Mouse (Mus musculus) embryonic facial prominence, embryonic 13.5 days (tissue): ENCODE results near the gene Setd1a. TPM values are rescaled to one million over a fixed set of nuclear protein-coding genes. Genes with fewer than 3 reads are reported as not detected.
A peak's percentile ranks its signal among the peaks of the same experiment; 100 is the strongest.
"Not testable (repeated sequence)": the region's sequence is repeated elsewhere in the genome, so short reads cannot be mapped to it uniquely, and the experiment has no call there.

ENCODE experiments used
- ATAC-seq: fragments of 200-750 bp; cut with Nextera tagmentation; 2 replicates; pipeline ENCODE4 v1.8.0; 2017; ENCODE audit warnings: low read depth; ENCODE audit not compliant: insufficient number of reproducible peaks, insufficient read depth, low FRiP score, low TSS enrichment
- H3K27ac ChIP-seq: fragments of 300-500 bp; sonication (generic); 2 replicates; pipeline ENCODE4 v1.5.1; 2015; ENCODE audit warnings: moderate library complexity, mild to moderate bottlenecking, inconsistent platforms
- H3K27me3 ChIP-seq: fragments of 300-500 bp; sonication (generic); 2 replicates; pipeline ENCODE4 v1.6.1; 2015; ENCODE audit warnings: mild to moderate bottlenecking, inconsistent platforms
- H3K36me3 ChIP-seq: fragments of 300-500 bp; sonication (generic); 2 replicates; pipeline ENCODE4 v1.6.1; 2015; ENCODE audit warnings: mild to moderate bottlenecking, inconsistent platforms
- H3K4me1 ChIP-seq: fragments of 300-500 bp; sonication (generic); 2 replicates; pipeline ENCODE4 v1.6.1; 2015; ENCODE audit warnings: inconsistent platforms
- H3K4me2 ChIP-seq: fragments of 300-500 bp; sonication (generic); 2 replicates; pipeline ENCODE4 v1.6.1; 2015; ENCODE audit warnings: moderate library complexity, mild to moderate bottlenecking, inconsistent platforms
- H3K4me3 ChIP-seq: fragments of 300-500 bp; sonication (generic); 2 replicates; pipeline ENCODE4 v1.5.1; 2015; ENCODE audit warnings: mild to moderate bottlenecking, inconsistent platforms
- H3K9ac ChIP-seq: fragments of 300-500 bp; sonication (generic); 2 replicates; pipeline ENCODE4 v1.6.1; 2015; ENCODE audit warnings: mild to moderate bottlenecking, inconsistent platforms
- H3K9me3 ChIP-seq: fragments of 300-500 bp; sonication (generic); 2 replicates; pipeline ENCODE4 v1.6.1; 2016; ENCODE audit warnings: inconsistent platforms
- WGBS: fragments of 180-500 bp; shearing (Covaris S2); methylation state at CpG from one replicate; pipeline ENCODE4 v1.1.7; 2015; ENCODE audit warnings: mixed read lengths; 5-methylcytosine and 5-hydroxymethylcytosine counted together
- polyA plus RNA-seq: library from polyadenylated mRNA; unstranded; fragments of >200 nt; fragmentation: Nextera tagmentation; extraction: Ambion mirVana; gene quantifications from 2 replicates; pipeline ENCODE4 v1.2.1, GENCODE M21; 2015

Gene Setd1a
- polyA plus RNA-seq, 1 experiment from 2014 or later, result 33.2 TPM

DNA sequence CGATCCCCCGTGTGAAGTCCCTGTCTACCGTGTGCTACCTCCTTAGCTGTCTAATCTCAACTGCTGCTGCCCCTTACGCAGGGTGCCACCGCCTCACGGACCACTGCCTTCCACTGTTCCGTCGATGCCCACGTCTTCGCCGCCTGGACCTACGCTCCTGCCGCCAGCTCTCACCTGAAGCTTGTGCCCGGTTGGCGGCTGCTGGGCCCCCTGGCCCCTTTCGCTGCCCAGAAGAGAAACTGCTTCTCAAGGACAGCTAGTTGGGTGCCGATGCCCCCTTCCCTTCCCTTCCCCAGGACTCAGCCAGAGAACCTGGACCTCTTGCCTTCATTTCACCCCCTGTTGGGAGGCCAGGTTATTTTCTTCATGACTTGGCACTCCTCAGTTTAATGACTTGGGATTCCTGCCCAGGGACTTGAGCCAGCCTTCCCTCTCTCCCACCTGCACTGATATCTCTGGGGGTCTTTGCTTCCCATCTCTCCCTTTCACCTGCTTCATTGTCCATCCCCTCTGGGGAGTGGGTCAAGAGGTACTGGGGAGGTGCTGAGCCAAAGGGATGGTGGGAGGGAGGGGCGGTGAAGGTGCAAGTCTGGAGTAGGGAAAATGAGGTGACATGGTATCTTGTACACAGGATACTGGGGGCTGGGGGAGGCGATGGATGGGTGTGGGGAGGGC lies 8.7 kb upstream of the Setd1a start:
- Histone ChIP-seq H3K9me3 (no peaks in the 10 kb centered on the region), H3K9ac (no peak overlapping the region), H3K4me2 (no peak overlapping the region), H3K27me3 (no peaks in the 10 kb centered on the region), H3K4me1 (peaks cover 27% of the 10 kb centered on the region), H3K4me3 (no peak overlapping the region), H3K36me3 (peaks cover 55% of the 10 kb centered on the region), H3K27ac (0 out of 2 replicates have a peak overlapping the region, but pooled peaks have one; percentile 94)
- WGBS, result 92% methylated on average over 19 of the region's 19 CpGs
- no peak for ATAC-seq

- Histone ChIP-seq H3K36me3 (peaks cover 51% of the 10 kb centered on the region), H3K9ac (no peak overlapping the region), H3K27me3 (no peaks in the 10 kb centered on the region), H3K4me1 (peaks cover 27% of the 10 kb centered on the region), H3K4me2 (peak overlapping the region; percentile 93), H3K4me3 (peak overlapping the region; percentile 63), H3K27ac (peak overlapping the region; percentile 94), H3K9me3 (no peaks in the 10 kb centered on the region)
- no peak; the same call in 1 of the 2 replicates for ATAC-seq
- 48% methylated on average over 13 of the region's 13 CpGs for WGBS
Observed at GRCm38 (mm10) chr7:127768346-127768996, 8.0 kb upstream of the Setd1a start.

GRCm38 (mm10) chr7:127768997-127769593 lies 7.4 kb upstream of the Setd1a start:
- Histone ChIP-seq H3K9ac (peak overlapping the region; percentile 92), H3K36me3 (peaks cover 45% of the 10 kb centered on the region), H3K27ac (peak overlapping the region; percentile 94), H3K27me3 (no peaks in the 10 kb centered on the region), H3K4me2 (peak overlapping the region; percentile 93), H3K4me1 (peaks cover 30% of the 10 kb centered on the region), H3K4me3 (peak overlapping the region; percentile 63), H3K9me3 (no peaks in the 10 kb centered on the region)
- under 1% methylated on average over 16 of the region's 16 CpGs for WGBS
- ATAC-seq, result peak; percentile 87

GRCm38 (mm10) chr7:127769651-127770038 lies 6.8 kb upstream of the Setd1a start, which contains the start of gene Orai3:
TSS of gene Orai3 (plus strand) at chr7:127769815.
- Histone ChIP-seq H3K27me3 (no peaks in the 10 kb centered on the region), H3K27ac (peak within 1 kb of the TSS; percentile 94), H3K4me1 (peaks cover 31% of the 10 kb centered on the region), H3K4me2 (peak within 1 kb of the TSS; percentile 93), H3K36me3 (peaks cover 39% of the 10 kb centered on the region), H3K9me3 (no peaks in the 10 kb centered on the region), H3K4me3 (peak within 1 kb of the TSS; percentile 63), H3K9ac (peak within 1 kb of the TSS; percentile 92)
- ATAC-seq, result peak; percentile 67
- 1% methylated on average over 24 of the region's 24 CpGs for WGBS

DNA sequence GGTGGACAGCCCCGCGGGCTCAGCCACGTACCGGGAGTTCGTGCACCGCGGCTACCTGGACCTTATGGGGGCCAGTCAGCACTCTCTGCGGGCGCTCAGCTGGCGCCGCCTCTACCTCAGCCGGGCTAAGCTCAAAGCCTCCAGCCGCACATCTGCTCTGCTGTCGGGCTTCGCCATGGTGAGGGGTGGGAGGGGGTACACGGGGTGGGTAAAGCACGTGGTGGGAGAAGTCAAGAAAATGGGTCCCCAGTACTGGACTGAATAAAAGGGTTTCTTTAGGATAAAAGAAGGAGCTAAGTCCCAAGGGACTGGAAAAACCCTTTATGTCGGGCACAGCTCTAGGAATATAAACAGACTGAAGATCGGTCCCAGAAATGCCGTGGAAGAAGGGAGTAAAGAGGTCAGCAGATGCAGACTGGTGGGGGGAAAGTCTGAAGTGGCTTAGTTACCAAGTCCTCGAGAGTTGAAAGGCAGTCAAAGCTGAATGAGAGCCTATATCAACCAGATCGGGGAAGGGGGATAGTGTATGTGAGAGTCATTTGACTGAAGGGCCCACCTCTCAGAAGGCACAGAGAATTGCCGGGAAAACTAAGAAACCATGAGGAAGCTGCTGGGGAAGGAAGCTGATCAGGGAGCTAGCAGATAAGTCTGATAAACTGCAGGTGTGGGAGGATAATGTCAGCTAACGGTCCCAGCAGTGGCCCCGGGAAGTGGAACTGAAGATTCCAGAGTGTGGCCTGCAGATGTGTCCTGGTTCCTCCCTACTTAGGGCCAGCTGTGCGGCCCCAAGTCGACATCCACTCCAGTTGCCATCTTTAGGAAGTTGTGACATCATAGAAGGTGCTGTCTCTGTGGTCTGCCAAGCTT lies 6.2 kb upstream of the Setd1a start:
- peak overlapping the region; percentile 94 for H3K27ac ChIP-seq
- peak overlapping the region; percentile 63 for H3K4me3 ChIP-seq
- H3K4me2 ChIP-seq, result peak overlapping the region; percentile 93
- no peaks in the 10 kb centered on the region for H3K9me3 ChIP-seq
- peak overlapping the region; percentile 92 for H3K9ac ChIP-seq
- peaks cover 33% of the 10 kb centered on the region for H3K36me3 ChIP-seq
- ATAC-seq, result peak; percentile 21; the same call in 1 of the 2 replicates
- peaks cover 31% of the 10 kb centered on the region for H3K4me1 ChIP-seq
- H3K27me3 ChIP-seq, result no peaks in the 10 kb centered on the region
- WGBS, result 3% methylated on average over 27 of the region's 27 CpGs

- H3K27me3 ChIP-seq, result no peaks in the 10 kb centered on the region
- H3K9me3 ChIP-seq, result no peaks in the 10 kb centered on the region
- peaks cover 36% of the 10 kb centered on the region for H3K4me1 ChIP-seq
- H3K27ac ChIP-seq, result 0 out of 2 replicates have a peak overlapping the region, but pooled peaks have one; percentile 94
- 70% methylated on average over 5 of the region's 5 CpGs for WGBS
- H3K36me3 ChIP-seq, result peaks cover 23% of the 10 kb centered on the region
- no peak for ATAC-seq
- H3K9ac ChIP-seq, result peak overlapping the region; percentile 92; the same call in 1 of the 2 replicates
- H3K4me3 ChIP-seq, result peak overlapping the region; percentile 63; the same call in 1 of the 2 replicates
- H3K4me2 ChIP-seq, result peak overlapping the region; percentile 93
Observed at GRCm38 (mm10) chr7:127771262-127771661, 5.2 kb upstream of the Setd1a start.

DNA sequence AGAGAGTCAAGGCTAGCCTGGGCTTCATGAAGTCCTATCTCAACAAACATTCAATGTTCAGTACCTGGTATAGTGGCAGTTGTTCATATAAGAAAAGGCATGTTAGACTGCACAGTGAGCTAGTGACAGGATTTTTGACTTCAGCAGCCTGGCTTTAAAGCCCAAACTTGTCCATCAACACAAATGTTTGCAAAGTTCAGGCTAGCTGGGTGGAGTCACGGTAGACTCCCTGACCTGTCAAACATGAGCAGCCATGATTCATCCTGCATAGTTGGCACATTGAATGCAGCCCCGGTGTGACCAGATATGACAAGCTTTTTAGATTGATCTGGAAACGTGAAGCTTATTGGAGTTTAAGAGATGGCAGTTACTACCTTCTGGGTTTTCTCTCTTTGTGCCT lies 4.4 kb upstream of the Setd1a start:
- 68% methylated on average over 3 of the region's 3 CpGs for WGBS
- no peak overlapping the region for H3K27ac ChIP-seq
- H3K4me3 ChIP-seq, result no peak overlapping the region
- peaks cover 36% of the 10 kb centered on the region for H3K4me1 ChIP-seq
- no peaks in the 10 kb centered on the region for H3K27me3 ChIP-seq
- ATAC-seq, result no peak
- H3K9ac ChIP-seq, result no peak overlapping the region
- no peaks in the 10 kb centered on the region for H3K9me3 ChIP-seq
- H3K36me3 ChIP-seq, result peaks cover 15% of the 10 kb centered on the region
- H3K4me2 ChIP-seq, result no peak overlapping the region

DNA sequence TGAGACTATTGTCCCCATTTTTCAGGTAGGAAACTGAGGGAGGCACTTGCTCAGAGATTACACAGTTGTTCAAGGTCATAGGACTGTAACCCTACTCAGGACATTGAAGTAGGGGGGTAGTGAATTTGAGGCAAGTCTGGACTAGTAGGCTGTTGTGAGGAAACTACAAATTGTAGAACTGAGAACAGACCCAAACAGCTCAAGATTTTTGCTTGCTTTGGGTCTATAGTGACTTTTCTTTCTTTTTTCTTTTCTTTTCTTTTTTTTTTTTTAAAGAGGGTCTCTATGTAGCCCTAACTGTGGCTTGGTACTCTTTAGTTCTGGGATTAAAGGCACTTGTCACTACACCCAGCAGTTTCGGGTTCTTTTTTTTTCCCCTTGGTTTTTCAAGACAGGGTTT lies 3.9 kb upstream of the Setd1a start:
- Histone ChIP-seq H3K9ac (no peak overlapping the region), H3K4me1 (peaks cover 36% of the 10 kb centered on the region), H3K4me2 (no peak overlapping the region), H3K36me3 (peaks cover 11% of the 10 kb centered on the region), H3K27me3 (no peaks in the 10 kb centered on the region), H3K4me3 (no peak overlapping the region), H3K9me3 (no peaks in the 10 kb centered on the region), H3K27ac (no peak overlapping the region)
- no peak for ATAC-seq
- WGBS, result 94% methylated on average over 1 of the region's 1 CpGs

GRCm38 (mm10) chr7:127773664-127774384 lies 2.6 kb upstream of the Setd1a start:
- H3K27ac ChIP-seq, result no peak overlapping the region

GRCm38 (mm10) chr7:127775837-127776236 lies 633 bp upstream of the Setd1a start:
- H3K27ac ChIP-seq, result peak overlapping the region; percentile 98
- ATAC-seq, H3K9me3 ChIP-seq, H3K27me3 ChIP-seq: not testable (repeated sequence)
- peaks cover 21% of the 10 kb centered on the region for H3K36me3 ChIP-seq
- peaks cover 27% of the 10 kb centered on the region for H3K4me1 ChIP-seq
- H3K4me2 ChIP-seq, result peak overlapping the region; percentile 89
- 69% methylated on average over 7 of the region's 7 CpGs for WGBS
- peak overlapping the region; percentile 92 for H3K9ac ChIP-seq
- peak overlapping the region; percentile 80 for H3K4me3 ChIP-seq

More at GRCm38 (mm10) chr7:127773664-127774384, 2.6 kb upstream of the Setd1a start:
- ATAC-seq, result no peak
- no peaks in the 10 kb centered on the region for H3K27me3 ChIP-seq
- 39% methylated on average over 9 of the region's 9 CpGs for WGBS
- H3K36me3 ChIP-seq, result 0 out of 2 replicates have a peak, but pooled peaks cover 5% of the 10 kb centered on the region
- H3K9ac ChIP-seq, result no peak overlapping the region
- peaks cover 36% of the 10 kb centered on the region for H3K4me1 ChIP-seq
- no peak overlapping the region for H3K4me2 ChIP-seq
- H3K4me3 ChIP-seq, result no peak overlapping the region
- no peaks in the 10 kb centered on the region for H3K9me3 ChIP-seq
